Mouse (Mus musculus): ENCODE results near the gene Maats1.

The Maats1 gene

GRCm38 (mm10) chr16:38295349-38295930 is 46.5 kb downstream of the Maats1 start:
- DNase-seq (ENCODE audit: extremely low read depth, low read depth, low spot score) = no peak

GRCm38 (mm10) chr16:38294685-38295348 is 47.1 kb downstream of the Maats1 start, which contains the start of gene Nr1i2:
Gene Nr1i2, minus strand, starts transcription at chr16:38294824.
- no peak for DNase-seq (ENCODE audit: extremely low read depth, low read depth, low spot score)

- no peak for DNase-seq (ENCODE audit: extremely low read depth, low read depth, low spot score)
Measured at GRCm38 (mm10) chr16:38290151-38290550, 51.8 kb downstream of the Maats1 start.

- no peak for DNase-seq (ENCODE audit: extremely low read depth, low read depth, low spot score)
Measured at GRCm38 (mm10) chr16:38288851-38289250, 53.1 kb downstream of the Maats1 start.

GRCm38 (mm10) chr16:38287762-38288161 is 54.2 kb downstream of the Maats1 start:
- DNase-seq (ENCODE audit: extremely low read depth, low read depth, low spot score) = no peak

GRCm38 (mm10) chr16:38287357-38287756 is 54.6 kb downstream of the Maats1 start:
- no peak for DNase-seq (ENCODE audit: extremely low read depth, low read depth, low spot score)

- DNase-seq (ENCODE audit: extremely low read depth, low read depth, low spot score) = no peak
Measured at GRCm38 (mm10) chr16:38286541-38286940, 55.4 kb downstream of the Maats1 start.

- DNase-seq (ENCODE audit: extremely low read depth, low read depth, low spot score) = no peak
Measured at GRCm38 (mm10) chr16:38285801-38286200, 56.1 kb downstream of the Maats1 start.

GRCm38 (mm10) chr16:38283300-38283699 is 58.6 kb downstream of the Maats1 start:
- DNase-seq (ENCODE audit: extremely low read depth, low read depth, low spot score) = no peak

GRCm38 (mm10) chr16:38282559-38283160 is 59.3 kb downstream of the Maats1 start:
- DNase-seq (ENCODE audit: extremely low read depth, low read depth, low spot score) = no peak

- DNase-seq (ENCODE audit: extremely low read depth, low read depth, low spot score) = no peak
Measured at GRCm38 (mm10) chr16:38280951-38281350, 61.0 kb downstream of the Maats1 start.

- no peak for DNase-seq (ENCODE audit: extremely low read depth, low read depth, low spot score)
Measured at GRCm38 (mm10) chr16:38279794-38280193, 62.1 kb downstream of the Maats1 start.

GRCm38 (mm10) chr16:38274737-38275136 is 67.2 kb downstream of the Maats1 start:
- no peak for DNase-seq (ENCODE audit: extremely low read depth, low read depth, low spot score)

- no peak for DNase-seq (ENCODE audit: extremely low read depth, low read depth, low spot score)
Measured at GRCm38 (mm10) chr16:38272483-38272882, 69.5 kb downstream of the Maats1 start.

- no peak for DNase-seq (ENCODE audit: extremely low read depth, low read depth, low spot score)
Measured at GRCm38 (mm10) chr16:38271601-38272000, 70.3 kb downstream of the Maats1 start.

GRCm38 (mm10) chr16:38255927-38256326 is 86.0 kb downstream of the Maats1 start:
- DNase-seq (ENCODE audit: extremely low read depth, low read depth, low spot score) = no peak

GRCm38 (mm10) chr16:38255107-38255506 is 86.8 kb downstream of the Maats1 start:
- no peak for DNase-seq (ENCODE audit: extremely low read depth, low read depth, low spot score)

- DNase-seq (ENCODE audit: extremely low read depth, low read depth, low spot score) = no peak
Measured at GRCm38 (mm10) chr16:38254001-38254400, 87.9 kb downstream of the Maats1 start.

GRCm38 (mm10) chr16:38250467-38250866 is 91.5 kb downstream of the Maats1 start:
- DNase-seq (ENCODE audit: extremely low read depth, low read depth, low spot score) = no peak

- DNase-seq (ENCODE audit: extremely low read depth, low read depth, low spot score) = no peak
Measured at GRCm38 (mm10) chr16:38248331-38248961, 93.5 kb downstream of the Maats1 start.

Data from fat pad, adult 2 months (tissue).